Mouse (Mus musculus) hindbrain, postnatal 0 days (tissue): ENCODE measurements at regions not wholly inside any gene's neighbourhood (a gene's known extent, or its start where the extent isn't known, plus 50 kb on each side); places are given as distances from the start of the nearest gene placed in this dataset.

Source experiments
- ATAC-seq: fragments of 200-750 bp; cut with Nextera tagmentation; 2 replicates; pipeline ENCODE4 v1.8.0; 2017; ENCODE audit warnings: mild to moderate bottlenecking, moderate TSS enrichment, moderate library complexity
- DNase-seq: peaks from one replicate; pipeline ENCODE4 v3.0.0-alpha.2; 2015; ENCODE audit warnings: low spot score
- H3K27ac ChIP-seq: fragments of 300-500 bp; sonication (generic); 2 replicates; pipeline ENCODE4 v1.5.1; 2014; ENCODE audit warnings: mild to moderate bottlenecking
- H3K27me3 ChIP-seq: fragments of 300-500 bp; sonication (generic); 2 replicates; pipeline ENCODE4 v1.6.1; 2014; ENCODE audit warnings: low read length, mixed read lengths; ENCODE audit not compliant: insufficient read depth
- H3K36me3 ChIP-seq: fragments of 300-500 bp; sonication (generic); 2 replicates; pipeline ENCODE4 v1.6.1; 2014; ENCODE audit warnings: low read length, mixed read lengths; ENCODE audit not compliant: insufficient read depth
- H3K4me1 ChIP-seq: fragments of 300-500 bp; sonication (generic); 2 replicates; pipeline ENCODE4 v1.6.1; 2014; ENCODE audit warnings: antibody characterized with exemption, low read length, mixed read lengths; ENCODE audit not compliant: insufficient read depth
- H3K4me2 ChIP-seq: fragments of 300-500 bp; sonication (generic); 2 replicates; pipeline ENCODE4 v1.6.1; 2014; ENCODE audit warnings: low read depth, mild to moderate bottlenecking, low read length, moderate library complexity, mixed read lengths
- H3K4me3 ChIP-seq: fragments of 300-500 bp; sonication (generic); 2 replicates; pipeline ENCODE4 v1.5.1; 2014; ENCODE audit warnings: low read length
- H3K9ac ChIP-seq: fragments of 300-500 bp; sonication (generic); replicated peaks from 2 replicates; pipeline ENCODE4 v1.6.1; 2014; ENCODE audit warnings: mild to moderate bottlenecking, low read length, moderate library complexity, mixed read lengths
- H3K9me3 ChIP-seq: fragments of 300-500 bp; sonication (generic); 2 replicates; pipeline ENCODE4 v1.6.1; 2016; ENCODE audit warnings: low read length, mixed read lengths
- CTCF ChIP-seq: IDR thresholded peaks from 2 replicates; pipeline ENCODE4 v1.5.1; 2016; ENCODE audit warnings: antibody characterized with exemption, control low read depth, low read depth
- WGBS: fragments of 180-500 bp; shearing (Covaris S2); extraction: QIAGEN DNeasy Blood & Tissue Kit; methylation state at CpG from one replicate; pipeline ENCODE4 v1.1.7; 2014; 5-methylcytosine and 5-hydroxymethylcytosine counted together

GRCm38 (mm10) chr6:143590231-143590630 lies 423.2 kb downstream of the Etnk1 start:
- H3K4me3 ChIP-seq = no peak overlapping the region
- H3K4me1 ChIP-seq = no peaks in the 10 kb centered on the region
- WGBS = 87% methylated on average over 4 of the region's 4 CpGs
- no peaks in the 10 kb centered on the region for H3K27me3 ChIP-seq
- DNase-seq (no peak), ATAC-seq (no peak)
- no peak overlapping the region for H3K27ac ChIP-seq
- no peak for TF ChIP-seq CTCF
- no peak overlapping the region for H3K4me2 ChIP-seq
- no peaks in the 10 kb centered on the region for H3K9me3 ChIP-seq
- H3K9ac ChIP-seq = no peak overlapping the region
- H3K36me3 ChIP-seq = no peaks in the 10 kb centered on the region

- peak; percentile 31; the same call in 1 of the 2 replicates for TF ChIP-seq CTCF
- 85% methylated on average over 3 of the region's 3 CpGs for whole genome bisulfite sequencing
Observed at GRCm38 (mm10) chr6:143592490-143592889, 425.5 kb downstream of the Etnk1 start.

GRCm38 (mm10) chr6:143595486-143595885 lies 428.5 kb downstream of the Etnk1 start:
- no peak for DNase-seq
- Histone ChIP-seq H3K27me3 (no peaks in the 10 kb centered on the region), H3K4me3 (no peak overlapping the region), H3K9ac (no peak overlapping the region), H3K36me3 (no peaks in the 10 kb centered on the region), H3K4me2 (no peak overlapping the region), H3K4me1 (no peaks in the 10 kb centered on the region), H3K27ac (no peak overlapping the region), H3K9me3 (no peaks in the 10 kb centered on the region)
- WGBS = 64% methylated on average over 2 of the region's 2 CpGs
- no peak for ATAC-seq
- TF ChIP-seq CTCF = no peak

More at GRCm38 (mm10) chr6:143592490-143592889, 425.5 kb downstream of the Etnk1 start:
- Histone ChIP-seq H3K4me2 (no peak overlapping the region), H3K36me3 (no peaks in the 10 kb centered on the region), H3K27me3 (no peaks in the 10 kb centered on the region), H3K4me3 (no peak overlapping the region), H3K4me1 (no peaks in the 10 kb centered on the region), H3K9me3 (no peaks in the 10 kb centered on the region), H3K9ac (no peak overlapping the region), H3K27ac (no peak overlapping the region)
- ATAC-seq (no peak), DNase-seq (no peak)

- ATAC-seq = no peak
- 83% methylated on average over 3 of the region's 3 CpGs for WGBS
- no peak overlapping the region for H3K4me3 ChIP-seq
- no peaks in the 10 kb centered on the region for H3K9me3 ChIP-seq
- TF ChIP-seq CTCF = no peak
- H3K4me2 ChIP-seq = no peak overlapping the region
- H3K27ac ChIP-seq = no peak overlapping the region
- no peaks in the 10 kb centered on the region for H3K27me3 ChIP-seq
- H3K36me3 ChIP-seq = no peaks in the 10 kb centered on the region
- no peaks in the 10 kb centered on the region for H3K4me1 ChIP-seq
- no peak overlapping the region for H3K9ac ChIP-seq
- no peak for DNase-seq
Observed at GRCm38 (mm10) chr6:143597414-143597813, 430.4 kb downstream of the Etnk1 start.

GRCm38 (mm10) chr6:143598916-143599315 lies 431.9 kb downstream of the Etnk1 start:
- H3K36me3 ChIP-seq = no peaks in the 10 kb centered on the region
- no peak for ATAC-seq
- WGBS = 73% methylated on average over 4 of the region's 4 CpGs
- no peak for DNase-seq
- no peaks in the 10 kb centered on the region for H3K27me3 ChIP-seq
- TF ChIP-seq CTCF = no peak
- no peaks in the 10 kb centered on the region for H3K9me3 ChIP-seq
- H3K4me2 ChIP-seq = no peak overlapping the region
- no peaks in the 10 kb centered on the region for H3K4me1 ChIP-seq
- H3K27ac ChIP-seq = no peak overlapping the region
- H3K9ac ChIP-seq = no peak overlapping the region
- H3K4me3 ChIP-seq = no peak overlapping the region

- H3K27me3 ChIP-seq = no peaks in the 10 kb centered on the region
- DNase-seq (peak; percentile 44), ATAC-seq (0 out of 2 replicates have a peak, but pooled peaks have one; percentile 21)
- TF ChIP-seq CTCF = peak; percentile 74
- no peak overlapping the region for H3K4me2 ChIP-seq
- no peaks in the 10 kb centered on the region for H3K9me3 ChIP-seq
- H3K27ac ChIP-seq = no peak overlapping the region
- no peaks in the 10 kb centered on the region for H3K36me3 ChIP-seq
- WGBS = 91% methylated on average over 1 of the region's 1 CpGs
- H3K4me3 ChIP-seq = no peak overlapping the region
- no peak overlapping the region for H3K9ac ChIP-seq
- H3K4me1 ChIP-seq = no peaks in the 10 kb centered on the region
Observed at GRCm38 (mm10) chr6:143609100-143609499, 442.1 kb downstream of the Etnk1 start.

GRCm38 (mm10) chr6:143612966-143613365 lies 445.9 kb downstream of the Etnk1 start:
- H3K9ac ChIP-seq = no peak overlapping the region
- no peak for TF ChIP-seq CTCF
- H3K4me1 ChIP-seq = no peaks in the 10 kb centered on the region
- H3K4me3 ChIP-seq = no peak overlapping the region
- 80% methylated on average over 10 of the region's 10 CpGs for WGBS
- ATAC-seq (no peak), DNase-seq (no peak)
- no peaks in the 10 kb centered on the region for H3K27me3 ChIP-seq
- no peak overlapping the region for H3K27ac ChIP-seq
- H3K4me2 ChIP-seq = no peak overlapping the region
- H3K9me3 ChIP-seq = no peaks in the 10 kb centered on the region
- H3K36me3 ChIP-seq = no peaks in the 10 kb centered on the region
